Mouse (Mus musculus): ENCODE measurements around the gene Olfr715b. TPM values are rescaled to one million over a fixed set of nuclear protein-coding genes. Genes with fewer than 3 reads are reported as not detected.

The Olfr715b gene
- not detected for total RNA-seq (2023)

DNA sequence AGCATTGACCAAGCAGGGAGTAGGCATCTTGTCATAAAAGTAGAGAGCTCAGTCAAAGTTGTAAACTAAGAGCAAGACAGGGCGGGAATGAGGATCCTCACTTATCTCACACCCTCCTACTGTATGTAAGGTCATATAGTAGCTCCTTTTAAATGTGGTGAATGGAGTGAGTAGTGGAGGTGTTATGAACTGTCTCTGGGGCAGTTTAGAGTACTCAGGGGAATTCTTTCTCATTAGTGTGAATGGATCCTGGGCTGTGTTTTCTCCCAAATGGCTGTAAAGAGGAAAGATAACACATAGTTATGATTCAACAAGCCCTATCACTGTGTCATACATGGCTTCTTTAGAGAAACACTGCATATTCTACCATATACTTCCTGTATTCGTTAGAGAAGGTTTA, at the start of gene Olfr715b:
Gene Olfr715b (minus strand): TSS at position 101 of the 400 bp plus-strand sequence.

DNA sequence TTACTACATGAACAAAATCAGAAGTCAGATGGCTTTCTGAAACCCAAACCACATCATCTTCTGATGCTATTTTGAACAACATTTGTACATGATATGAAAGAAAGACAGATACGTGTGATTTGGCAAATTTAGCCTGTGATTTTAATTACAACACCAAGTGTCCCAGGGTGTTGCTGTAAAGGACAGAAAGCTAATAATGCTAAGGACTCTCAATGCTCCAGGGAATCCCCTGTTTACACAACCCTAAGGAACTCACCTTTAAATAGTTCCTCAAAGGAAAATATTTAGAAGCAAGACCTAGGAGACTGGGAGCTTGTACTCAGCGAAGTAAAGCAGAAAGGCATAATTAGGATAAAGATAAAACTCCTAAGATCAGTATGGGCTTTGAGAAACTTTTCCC, 27.9 kb upstream of the Olfr715b start, which contains the start of gene Olfr716:
Gene Olfr716 (plus strand): TSS at position 301 of the 400 bp plus-strand sequence.

DNA sequence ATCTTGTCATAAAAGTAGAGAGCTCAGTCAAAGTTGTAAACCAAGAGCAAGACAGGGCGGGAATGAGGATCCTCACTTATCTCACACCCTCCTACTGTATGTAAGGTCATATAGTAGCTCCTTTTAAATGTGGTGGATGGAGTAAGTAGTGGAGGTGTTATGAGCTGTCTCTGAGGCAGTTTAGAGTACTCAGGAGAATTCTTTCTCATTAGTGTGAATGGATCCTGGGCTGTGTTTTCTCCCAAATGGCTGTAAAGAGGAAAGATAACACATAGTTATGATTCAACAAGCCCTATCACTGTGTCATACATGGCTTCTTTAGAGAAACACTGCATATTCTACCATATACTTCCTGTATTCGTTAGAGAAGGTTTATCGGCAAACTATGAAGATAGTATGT, 20.8 kb upstream of the Olfr715b start, which contains the start of gene Olfr715:
Gene Olfr715 (minus strand): TSS at position 101 of the 400 bp plus-strand sequence.

DNA sequence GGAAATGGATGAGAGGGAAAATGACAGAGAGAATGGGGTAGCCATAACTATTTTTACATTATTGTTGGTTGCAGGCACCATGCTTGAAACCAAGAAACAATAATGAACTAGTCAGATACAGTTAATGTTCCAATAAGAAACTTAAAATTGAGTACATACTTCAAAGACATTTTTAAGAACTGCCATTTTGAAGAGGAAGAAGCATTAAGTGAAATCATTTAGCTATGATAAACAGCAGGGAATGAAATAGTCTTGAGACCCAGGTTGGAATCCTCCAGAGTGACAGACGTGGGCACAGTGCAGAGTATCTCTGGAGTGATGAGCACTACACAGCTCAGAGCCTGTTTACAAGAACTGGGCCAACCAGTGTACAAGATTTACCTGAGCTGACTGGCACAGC, 17.2 kb downstream of the Olfr715b start, which contains the start of gene Olfr17:
Gene Olfr17 (plus strand): TSS at position 301 of the 400 bp plus-strand sequence.

DNA sequence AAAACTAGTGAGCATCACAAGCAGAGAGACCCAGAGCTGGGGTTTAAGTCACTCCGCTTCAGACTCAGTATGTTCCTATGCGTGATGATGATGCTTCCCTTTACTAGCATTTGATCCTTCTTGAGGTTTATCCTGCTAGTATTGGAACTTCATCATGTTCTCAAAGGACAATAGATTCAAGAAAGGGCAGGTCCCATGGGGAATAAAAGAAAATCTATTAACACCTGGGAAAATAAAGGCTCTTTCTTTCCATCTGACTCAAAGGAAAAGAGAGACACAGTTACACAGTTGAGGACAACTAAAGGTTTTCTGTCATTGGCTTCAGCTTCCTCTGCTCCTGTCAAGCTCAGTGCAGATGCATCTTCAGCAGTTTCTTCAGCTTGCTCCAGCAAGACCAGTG, 39.5 kb downstream of the Olfr715b start, which contains the start of gene Olfr714:
Gene Olfr714 (plus strand): TSS at position 301 of the 400 bp plus-strand sequence.

Other genes with a start within 250 kb of the Olfr715b start
- gene Olfr704, start 247.2 kb downstream of the Olfr715b start, total RNA-seq (2023): not detected
- not detected for gene Olfr705, start 233.5 kb downstream of the Olfr715b start, total RNA-seq (2023)
- gene Olfr706, start 222.2 kb downstream of the Olfr715b start, total RNA-seq (2023): not detected
- not detected for gene Olfr707, start 209.1 kb downstream of the Olfr715b start, total RNA-seq (2023)
- not detected for gene Olfr1532-ps1, start 202.4 kb downstream of the Olfr715b start, total RNA-seq (2023)
- under 1 TPM; 0.20 to 0.21 TPM for gene Olfr709-ps1, start 178.2 kb downstream of the Olfr715b start, total RNA-seq (2023)
- gene Olfr710, start 162.1 kb downstream of the Olfr715b start, total RNA-seq (2023): not detected
- gene Olfr6, start 146.4 kb downstream of the Olfr715b start, total RNA-seq (2023): not detected
- gene Olfr711, start 134.9 kb downstream of the Olfr715b start, total RNA-seq (2023): not detected
- gene Olfr2, start 104.3 kb downstream of the Olfr715b start, total RNA-seq (2023): not detected
- not detected for gene Olfr713, start 79.2 kb downstream of the Olfr715b start, total RNA-seq (2023)
- gene Olfr714, start 39.4 kb downstream of the Olfr715b start, total RNA-seq (2023): not detected
- gene Olfr17, start 17.1 kb downstream of the Olfr715b start, total RNA-seq (2023): not detected
- gene Olfr715, start 20.7 kb upstream of the Olfr715b start, total RNA-seq (2023): not detected
- gene Olfr716, start 28.0 kb upstream of the Olfr715b start, total RNA-seq (2023): not detected
- gene Nlrp14, start 56.6 kb upstream of the Olfr715b start, total RNA-seq (2023): not detected
- not detected for gene Rbmxl2, start 99.1 kb upstream of the Olfr715b start, total RNA-seq (2023)

All from T-cell, adult 66 days (primary cell).